ENCODE assay signal across 8 mouse cellular contexts in genomic region chr7:116191138-116191537, GRCm38 (mm10).
DNase-seq lines count a peak whose midpoint lies in the region; ATAC-seq lines count a peak whose summit lies in the region.

No protein-coding gene starts in this region.

- no peak overlapping the region for H3K27ac ChIP-seq in neural tube, embryonic 14.5 days (ENCODE audit: low read depth, low read length)
- H3K27ac ChIP-seq in forebrain, embryonic 13.5 days = peak overlapping the region; percentile 8; the same call in 1 of the 2 replicates
- H3K27ac ChIP-seq in limb, embryonic 12.5 days = peak overlapping the region; percentile 64

- H3K4me2 ChIP-seq in neural tube, embryonic 14.5 days (ENCODE audit: low read depth, low read length) = no peak overlapping the region
- no peak overlapping the region for H3K4me2 ChIP-seq in forebrain, embryonic 13.5 days
- no peak overlapping the region for H3K4me2 ChIP-seq in limb, embryonic 12.5 days

- H3K9me3 ChIP-seq in neural tube, embryonic 14.5 days (ENCODE audit: control insufficient read depth, low read length) = no peaks in the 10 kb centered on the region
- no peaks in the 10 kb centered on the region for H3K9me3 ChIP-seq in forebrain, embryonic 13.5 days (replicated peaks)
- no peaks in the 10 kb centered on the region for H3K9me3 ChIP-seq in limb, embryonic 12.5 days

- H3K36me3 ChIP-seq in neural tube, embryonic 14.5 days (ENCODE audit: control insufficient read depth, insufficient read depth, low read length) = no peaks in the 10 kb centered on the region
- peaks cover 4% of the 10 kb centered on the region; the same call in 1 of the 2 replicates for H3K36me3 ChIP-seq in forebrain, embryonic 13.5 days (ENCODE audit: poor library complexity, severe bottlenecking)
- no peaks in the 10 kb centered on the region for H3K36me3 ChIP-seq in limb, embryonic 12.5 days

- no peak overlapping the region for H3K9ac ChIP-seq in neural tube, embryonic 14.5 days (replicated peaks; ENCODE audit: low read depth, low read length)
- no peak overlapping the region for H3K9ac ChIP-seq in forebrain, embryonic 13.5 days
- H3K9ac ChIP-seq in limb, embryonic 12.5 days (replicated peaks) = no peak overlapping the region

- 23% methylated on average over 3 of the region's 3 CpGs for WGBS in neural tube, embryonic 14.5 days
- 9% methylated on average over 3 of the region's 3 CpGs for WGBS in forebrain, embryonic 13.5 days
- WGBS in limb, embryonic 12.5 days = 14% methylated on average over 3 of the region's 3 CpGs

- DNase-seq in neural tube, embryonic 10.5 days (ENCODE audit: extremely low spot score, low spot score) = no peak
- DNase-seq in telencephalon, adult 2 months (ENCODE audit: low read depth, low spot score) = peak; percentile 83
- no peak for DNase-seq in thymus, postnatal 10 days (ENCODE audit: low spot score in 2 of 2)
- DNase-seq in gastrocnemius, postnatal 10 days = no peak
- DNase-seq in urinary bladder, adult 2 months (ENCODE audit: low spot score) = no peak

- ATAC-seq in neural tube, embryonic 14.5 days (ENCODE audit: low read depth) = peak; percentile 31; the same call in 1 of the 2 replicates
- ATAC-seq in forebrain, embryonic 13.5 days = peak; percentile 85
- peak; percentile 86 for ATAC-seq in limb, embryonic 12.5 days (ENCODE audit: insufficient number of reproducible peaks, insufficient read depth, low FRiP score, low TSS enrichment, low read depth)

- no peaks in the 10 kb centered on the region for H3K27me3 ChIP-seq in neural tube, embryonic 14.5 days (ENCODE audit: control insufficient read depth, insufficient read depth, low read length)
- no peaks in the 10 kb centered on the region for H3K27me3 ChIP-seq in forebrain, embryonic 13.5 days
- no peaks in the 10 kb centered on the region for H3K27me3 ChIP-seq in limb, embryonic 12.5 days

- no peak overlapping the region for H3K4me3 ChIP-seq in neural tube, embryonic 14.5 days (ENCODE audit: low read depth, low read length)
- no peak overlapping the region for H3K4me3 ChIP-seq in forebrain, embryonic 13.5 days
- H3K4me3 ChIP-seq in limb, embryonic 12.5 days (replicated peaks) = no peak overlapping the region

- H3K4me1 ChIP-seq in neural tube, embryonic 14.5 days (ENCODE audit: control insufficient read depth, insufficient read depth, low read length) = no peaks in the 10 kb centered on the region; the same call in 1 of the 2 replicates
- peaks cover 40% of the 10 kb centered on the region for H3K4me1 ChIP-seq in forebrain, embryonic 13.5 days
- H3K4me1 ChIP-seq in limb, embryonic 12.5 days (replicated peaks) = peaks cover 36% of the 10 kb centered on the region

Comparison
In these comparisons a context has a peak if more than half of its experiments do, and no peak if none do; other contexts are left out.
1. ATAC-seq: peak in every context shown above with its lines; median percentile 86 in limb, embryonic 12.5 days; 85 in forebrain, embryonic 13.5 days; 31 in neural tube, embryonic 14.5 days.